Mouse (Mus musculus): ENCODE data around the gene Kctd2. TPM values are rescaled to one million over a fixed set of nuclear protein-coding genes. Genes with fewer than 3 reads are reported as not detected.

Gene Kctd2
- polyA plus RNA-seq, 1 experiment from 2014 or later, result 18.1 TPM

- Histone ChIP-seq H3K4me3 (replicated peaks) (peak within 1 kb of the TSS; percentile 79), H3K27me3 (no peaks in the 10 kb centered on the region), H3K4me1 (peaks cover 16% of the 10 kb centered on the region), H3K36me3 (peaks cover 22% of the 10 kb centered on the region; the same call in 1 of the 2 replicates), H3K9me3 (replicated peaks) (no peaks in the 10 kb centered on the region), H3K9ac (peak within 1 kb of the TSS; percentile 64), H3K27ac (replicated peaks) (peak within 1 kb of the TSS; percentile 86), H3K4me2 (replicated peaks) (peak within 1 kb of the TSS; percentile 74)
- WGBS, result 3% methylated on average over 50 of the region's 50 CpGs
- peak; percentile 79 for ATAC-seq (ENCODE audit: insufficient number of reproducible peaks, low FRiP score, low TSS enrichment, low read depth)
Measured at GRCm38 (mm10) chr11:115403338-115404124, 16.4 kb upstream of the Kctd2 start, which contains the start of gene Mrpl58. Gene Mrpl58, plus strand, starts transcription at chr11:115403752.

GRCm38 (mm10) chr11:115405723-115406122 lies 14.2 kb upstream of the Kctd2 start:
- H3K4me2 ChIP-seq (replicated peaks), result no peak overlapping the region
- no peak overlapping the region for H3K27ac ChIP-seq (replicated peaks)
- 89% methylated on average over 6 of the region's 6 CpGs for WGBS
- H3K27me3 ChIP-seq, result no peaks in the 10 kb centered on the region
- H3K9me3 ChIP-seq (replicated peaks), result no peaks in the 10 kb centered on the region
- peaks cover 34% of the 10 kb centered on the region for H3K36me3 ChIP-seq
- no peak overlapping the region for H3K4me3 ChIP-seq (replicated peaks)
- H3K9ac ChIP-seq, result no peak overlapping the region
- ATAC-seq (ENCODE audit: insufficient number of reproducible peaks, low FRiP score, low TSS enrichment, low read depth), result no peak
- H3K4me1 ChIP-seq, result peaks cover 16% of the 10 kb centered on the region

- no peaks in the 10 kb centered on the region for H3K27me3 ChIP-seq
- WGBS, result 93% methylated on average over 17 of the region's 17 CpGs
- no peak for ATAC-seq (ENCODE audit: insufficient number of reproducible peaks, low FRiP score, low TSS enrichment, low read depth)
- H3K9me3 ChIP-seq (replicated peaks), result no peaks in the 10 kb centered on the region
- peaks cover 26% of the 10 kb centered on the region for H3K4me1 ChIP-seq
- no peak overlapping the region for H3K9ac ChIP-seq
- peaks cover 40% of the 10 kb centered on the region for H3K36me3 ChIP-seq
- H3K27ac ChIP-seq (replicated peaks), result no peak overlapping the region
- H3K4me3 ChIP-seq (replicated peaks), result no peak overlapping the region
- H3K4me2 ChIP-seq (replicated peaks), result no peak overlapping the region
Measured at GRCm38 (mm10) chr11:115406858-115407401, 13.0 kb upstream of the Kctd2 start.

GRCm38 (mm10) chr11:115408266-115408920 lies 11.5 kb upstream of the Kctd2 start:
- H3K4me2 ChIP-seq (replicated peaks), result no peak overlapping the region
- H3K27ac ChIP-seq (replicated peaks), result no peak overlapping the region
- no peak overlapping the region for H3K4me3 ChIP-seq (replicated peaks)
- no peak overlapping the region for H3K9ac ChIP-seq
- H3K36me3 ChIP-seq, result peaks cover 40% of the 10 kb centered on the region
- ATAC-seq (ENCODE audit: insufficient number of reproducible peaks, low FRiP score, low TSS enrichment, low read depth), result no peak
- no peaks in the 10 kb centered on the region for H3K27me3 ChIP-seq
- WGBS, result 81% methylated on average over 6 of the region's 6 CpGs
- peaks cover 25% of the 10 kb centered on the region for H3K4me1 ChIP-seq
- H3K9me3 ChIP-seq (replicated peaks), result no peaks in the 10 kb centered on the region

GRCm38 (mm10) chr11:115409556-115409955 lies 10.4 kb upstream of the Kctd2 start:
- H3K9me3 ChIP-seq (replicated peaks), result no peaks in the 10 kb centered on the region
- peaks cover 27% of the 10 kb centered on the region for H3K4me1 ChIP-seq
- no peak overlapping the region for H3K4me2 ChIP-seq (replicated peaks)
- no peak overlapping the region for H3K9ac ChIP-seq
- peaks cover 40% of the 10 kb centered on the region for H3K36me3 ChIP-seq
- 68% methylated on average over 7 of the region's 7 CpGs for WGBS
- no peak overlapping the region for H3K4me3 ChIP-seq (replicated peaks)
- no peak for ATAC-seq (ENCODE audit: insufficient number of reproducible peaks, low FRiP score, low TSS enrichment, low read depth)
- H3K27ac ChIP-seq (replicated peaks), result no peak overlapping the region
- no peaks in the 10 kb centered on the region for H3K27me3 ChIP-seq

- Histone ChIP-seq H3K9me3 (replicated peaks) (no peaks in the 10 kb centered on the region), H3K36me3 (peaks cover 32% of the 10 kb centered on the region), H3K27ac (replicated peaks) (peak overlapping the region; percentile 82), H3K27me3 (no peaks in the 10 kb centered on the region), H3K9ac (peak overlapping the region; percentile 96), H3K4me3 (replicated peaks) (peak overlapping the region; percentile 84), H3K4me1 (peaks cover 34% of the 10 kb centered on the region), H3K4me2 (replicated peaks) (peak overlapping the region; percentile 93)
- 2% methylated on average over 30 of the region's 45 CpGs for WGBS
- ATAC-seq (ENCODE audit: insufficient number of reproducible peaks, low FRiP score, low TSS enrichment, low read depth), result peak; percentile 68
Measured at GRCm38 (mm10) chr11:115420336-115421190, 635 bp downstream of the Kctd2 start.

GRCm38 (mm10) chr11:115421328-115421727 lies 1.4 kb downstream of the Kctd2 start:
- no peak for ATAC-seq (ENCODE audit: insufficient number of reproducible peaks, low FRiP score, low TSS enrichment, low read depth)
- H3K4me1 ChIP-seq, result peaks cover 34% of the 10 kb centered on the region
- peaks cover 30% of the 10 kb centered on the region for H3K36me3 ChIP-seq
- H3K4me2 ChIP-seq (replicated peaks), result peak overlapping the region; percentile 93
- no peaks in the 10 kb centered on the region for H3K27me3 ChIP-seq
- no peak overlapping the region for H3K27ac ChIP-seq (replicated peaks)
- WGBS, result 52% methylated on average over 1 of the region's 1 CpGs
- H3K4me3 ChIP-seq (replicated peaks), result peak overlapping the region; percentile 84
- no peak overlapping the region for H3K9ac ChIP-seq
- no peaks in the 10 kb centered on the region for H3K9me3 ChIP-seq (replicated peaks)

- Histone ChIP-seq H3K36me3 (peaks cover 33% of the 10 kb centered on the region; the same call in 1 of the 2 replicates), H3K4me3 (replicated peaks) (no peak overlapping the region), H3K4me2 (replicated peaks) (no peak overlapping the region), H3K4me1 (peaks cover 34% of the 10 kb centered on the region), H3K27ac (replicated peaks) (no peak overlapping the region), H3K9me3 (replicated peaks) (no peaks in the 10 kb centered on the region), H3K27me3 (no peaks in the 10 kb centered on the region), H3K9ac (no peak overlapping the region)
- no peak for ATAC-seq (ENCODE audit: insufficient number of reproducible peaks, low FRiP score, low TSS enrichment, low read depth)
- WGBS, result 82% methylated on average over 16 of the region's 16 CpGs
Measured at GRCm38 (mm10) chr11:115421972-115422371, 2.0 kb downstream of the Kctd2 start.

- H3K4me2 ChIP-seq (replicated peaks), result no peak overlapping the region
- WGBS, result 77% methylated on average over 3 of the region's 3 CpGs
- no peak overlapping the region for H3K9ac ChIP-seq
- no peaks in the 10 kb centered on the region for H3K9me3 ChIP-seq (replicated peaks)
- no peak for ATAC-seq (ENCODE audit: insufficient number of reproducible peaks, low FRiP score, low TSS enrichment, low read depth)
- H3K36me3 ChIP-seq, result peaks cover 27% of the 10 kb centered on the region; the same call in 1 of the 2 replicates
- H3K27ac ChIP-seq (replicated peaks), result no peak overlapping the region
- H3K4me3 ChIP-seq (replicated peaks), result no peak overlapping the region
- no peaks in the 10 kb centered on the region for H3K27me3 ChIP-seq
- peaks cover 42% of the 10 kb centered on the region for H3K4me1 ChIP-seq
Measured at GRCm38 (mm10) chr11:115423091-115423490, 3.2 kb downstream of the Kctd2 start.

GRCm38 (mm10) chr11:115424666-115425065 lies 4.7 kb downstream of the Kctd2 start:
- no peak overlapping the region for H3K4me3 ChIP-seq (replicated peaks)
- H3K36me3 ChIP-seq, result peaks cover 31% of the 10 kb centered on the region
- WGBS, result 86% methylated on average over 7 of the region's 7 CpGs
- H3K27me3 ChIP-seq, result no peaks in the 10 kb centered on the region
- no peak overlapping the region for H3K4me2 ChIP-seq (replicated peaks)
- no peak for ATAC-seq (ENCODE audit: insufficient number of reproducible peaks, low FRiP score, low TSS enrichment, low read depth)
- H3K4me1 ChIP-seq, result peaks cover 31% of the 10 kb centered on the region
- H3K9ac ChIP-seq, result no peak overlapping the region
- no peaks in the 10 kb centered on the region for H3K9me3 ChIP-seq (replicated peaks)
- H3K27ac ChIP-seq (replicated peaks), result no peak overlapping the region

- Histone ChIP-seq H3K4me3 (replicated peaks) (no peak overlapping the region), H3K36me3 (peaks cover 41% of the 10 kb centered on the region), H3K27me3 (no peaks in the 10 kb centered on the region), H3K27ac (replicated peaks) (no peak overlapping the region), H3K4me2 (replicated peaks) (no peak overlapping the region), H3K9me3 (replicated peaks) (no peaks in the 10 kb centered on the region), H3K9ac (no peak overlapping the region), H3K4me1 (peaks cover 29% of the 10 kb centered on the region)
- ATAC-seq (ENCODE audit: insufficient number of reproducible peaks, low FRiP score, low TSS enrichment, low read depth), result no peak
- WGBS, result 82% methylated on average over 6 of the region's 6 CpGs
Measured at GRCm38 (mm10) chr11:115425671-115426070, 5.7 kb downstream of the Kctd2 start.
